Mouse (Mus musculus) left cerebral cortex, postnatal 4 days (tissue): ENCODE measurements around the gene Cygb. TPM values are rescaled to one million over a fixed set of nuclear protein-coding genes. Genes with fewer than 3 reads are reported as not detected.

Experiments
- DNase-seq: peaks from one replicate; pipeline ENCODE4 v3.0.0-alpha.2; 2022
- intact Hi-C: fragments of 180-260 bp; cut with DNase I; formaldehyde crosslinking; loops from one replicate; pipeline ENCODE4 v1.15.1; 2025
- total RNA-seq, 2 experiments: library from RNA; stranded (reverse); gene quantifications; 2 replicates each; pipeline ENCODE4 v1.2.3; 2021

Cygb gene
- total RNA-seq, 2 experiments from 2014 or later: 17.1 to 20.6 TPM

DNA sequence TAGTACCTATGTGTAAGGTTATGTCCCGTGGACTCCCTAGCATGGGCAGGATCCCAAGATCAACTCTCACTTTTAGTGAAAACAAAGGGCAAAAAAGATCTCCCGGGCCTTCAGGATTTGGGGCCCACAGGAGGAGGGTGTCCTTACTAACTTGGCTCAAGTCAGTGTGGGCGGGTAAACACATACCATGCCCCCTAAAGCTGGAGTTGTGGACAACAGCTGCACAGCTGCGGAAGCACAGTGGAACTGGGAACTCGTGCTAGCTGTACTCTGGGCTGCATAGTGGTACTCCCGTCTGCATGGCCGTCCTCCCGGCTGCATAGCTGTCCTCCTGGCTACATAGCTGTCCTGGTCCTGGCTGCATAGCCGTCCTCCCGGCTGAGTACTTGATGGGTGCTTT is 4.1 kb upstream of the Cygb start:
- no peak for DNase-seq
- intact Hi-C loops: no loop called here

DNA sequence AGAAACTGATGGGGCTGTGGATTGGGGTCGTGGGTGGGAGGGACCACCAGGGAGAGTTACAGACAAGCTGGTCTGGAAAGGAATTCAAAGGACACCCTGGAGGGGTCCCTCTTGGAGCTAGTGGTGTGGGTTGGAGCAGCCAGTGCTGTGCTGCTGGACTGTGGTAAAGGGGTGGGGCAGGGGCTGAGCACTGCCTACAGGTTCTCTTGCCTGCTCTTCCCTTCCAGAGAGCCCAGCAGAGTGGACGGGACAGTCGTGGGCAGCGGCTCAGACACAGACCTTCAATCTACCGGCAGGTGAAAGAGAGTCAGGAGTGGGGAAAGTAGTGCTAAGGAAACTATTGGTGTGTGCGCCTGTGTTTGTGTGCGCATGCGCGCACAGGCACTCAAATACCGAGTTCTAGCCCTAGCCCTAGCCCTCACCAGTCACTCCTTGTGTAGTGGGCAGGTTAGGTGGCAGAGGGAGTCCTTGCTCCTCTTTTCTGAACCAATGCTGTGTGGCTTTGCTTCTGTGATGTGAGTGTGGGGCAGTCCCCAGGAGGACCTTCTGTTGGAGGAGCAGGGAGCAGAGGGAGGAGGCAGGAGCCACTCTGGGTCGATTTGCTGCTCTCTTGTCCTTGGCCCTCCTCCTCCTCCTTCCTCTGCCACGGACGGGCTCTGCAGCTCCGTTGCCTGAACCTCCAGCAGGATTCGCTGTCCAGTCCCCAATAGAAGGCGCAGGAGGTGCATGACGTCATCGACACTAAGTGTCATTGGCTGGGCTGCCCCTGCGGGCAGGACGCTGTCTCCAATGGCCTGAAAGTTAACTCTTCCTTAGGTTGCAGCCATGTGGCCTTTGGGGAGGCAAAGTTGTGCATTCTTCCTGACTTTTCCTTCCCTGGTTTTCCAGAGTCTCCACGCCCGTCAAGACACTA is 3.5 kb upstream of the Cygb start:
- intact Hi-C loops: no loop called here
- DNase-seq: peak; percentile 93

DNA sequence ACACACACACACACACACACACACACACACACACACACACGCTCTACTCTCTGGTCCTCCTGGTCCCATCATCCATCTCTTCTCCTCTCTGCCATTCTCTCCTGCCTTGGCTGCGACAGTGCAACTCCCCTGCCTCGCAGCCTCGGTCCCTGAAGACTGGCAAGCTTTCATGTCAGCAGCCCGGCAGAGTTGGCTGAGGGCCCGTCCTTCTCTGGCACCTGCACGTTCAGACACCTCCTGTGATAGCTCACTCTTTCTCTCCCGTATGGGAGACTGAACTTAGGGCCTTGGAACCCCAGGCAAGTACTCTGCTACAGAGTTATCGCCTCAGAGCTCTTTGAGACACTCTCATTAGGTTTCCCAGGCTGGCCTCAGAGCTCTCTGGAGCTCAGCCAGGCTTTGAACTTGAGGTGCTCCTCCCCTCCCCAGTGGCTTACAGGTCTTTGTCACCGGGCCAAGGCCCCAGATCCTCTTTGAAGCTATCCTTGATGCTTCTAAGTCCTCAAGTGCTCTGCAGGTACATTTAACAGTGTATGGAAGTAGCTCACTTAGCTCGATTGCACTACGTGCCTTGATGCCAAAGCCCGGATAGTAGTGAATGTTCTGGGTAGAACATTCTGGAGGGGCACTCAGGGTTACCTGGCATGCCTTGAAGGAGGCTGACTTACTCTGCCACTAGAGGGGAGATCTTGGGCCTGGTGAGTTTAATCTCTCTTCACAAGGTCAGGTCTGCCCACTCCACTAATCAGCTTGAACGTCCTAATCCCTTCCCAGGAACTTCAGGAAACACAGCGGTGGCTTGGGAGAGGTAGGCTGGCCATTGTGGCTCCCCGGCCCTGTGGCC is 2.5 kb upstream of the Cygb start:
- intact Hi-C loops: no loop called here
- peak; percentile 53 for DNase-seq

DNA sequence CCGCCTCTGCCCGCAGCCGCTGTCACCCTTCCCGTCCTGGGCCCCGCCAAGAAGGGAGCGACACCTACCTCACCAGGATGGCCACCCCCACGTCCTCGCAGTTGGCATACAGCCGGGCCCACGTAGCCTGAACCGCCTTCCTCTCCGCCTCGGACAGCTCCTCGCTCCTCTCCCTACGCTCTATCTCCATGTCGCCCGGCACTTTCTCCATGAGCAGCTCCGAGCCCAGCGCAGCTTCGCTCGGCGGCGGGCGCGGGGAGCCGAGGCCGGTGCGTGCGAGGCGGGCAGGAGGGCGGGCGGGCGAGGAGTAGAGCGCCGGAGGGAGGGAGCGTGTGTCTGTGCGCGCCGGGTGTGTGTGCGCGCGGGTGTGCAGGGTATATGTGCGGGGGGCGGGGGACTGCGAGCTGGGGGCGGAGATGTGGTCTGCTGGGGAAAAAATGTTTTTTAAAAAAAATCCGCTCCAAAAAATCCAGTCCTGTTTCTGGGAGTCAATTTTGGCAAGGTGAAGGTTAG is 348 bp downstream of the Cygb start:
- DNase-seq: peak; percentile 59
- intact Hi-C loops: no loop called here

DNA sequence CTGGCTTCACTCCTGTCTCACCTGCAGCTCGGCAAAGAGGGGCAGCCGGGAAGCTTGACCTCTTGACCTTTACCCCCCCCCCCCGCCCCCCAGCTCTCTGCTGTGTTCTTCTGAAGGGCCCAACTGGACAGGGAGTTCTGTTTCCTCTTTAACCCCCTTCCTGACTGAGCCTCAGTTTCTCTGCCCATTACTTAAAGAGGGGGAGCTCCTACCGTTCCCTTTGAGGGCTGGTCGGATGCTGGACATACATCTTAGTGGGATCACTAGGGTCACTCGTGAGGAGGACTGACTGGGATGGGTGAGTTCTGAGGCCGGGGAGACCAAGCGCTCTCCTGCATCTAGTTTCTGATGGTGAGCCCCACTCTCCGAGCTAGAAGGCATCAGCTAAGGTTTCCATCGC is 879 bp downstream of the Cygb start, which contains the start of gene Prcd:
Prcd (plus strand) TSS at position 301 of the 400 bp plus-strand sequence.
- intact Hi-C loops: no loop called here
- DNase-seq: no peak

DNA sequence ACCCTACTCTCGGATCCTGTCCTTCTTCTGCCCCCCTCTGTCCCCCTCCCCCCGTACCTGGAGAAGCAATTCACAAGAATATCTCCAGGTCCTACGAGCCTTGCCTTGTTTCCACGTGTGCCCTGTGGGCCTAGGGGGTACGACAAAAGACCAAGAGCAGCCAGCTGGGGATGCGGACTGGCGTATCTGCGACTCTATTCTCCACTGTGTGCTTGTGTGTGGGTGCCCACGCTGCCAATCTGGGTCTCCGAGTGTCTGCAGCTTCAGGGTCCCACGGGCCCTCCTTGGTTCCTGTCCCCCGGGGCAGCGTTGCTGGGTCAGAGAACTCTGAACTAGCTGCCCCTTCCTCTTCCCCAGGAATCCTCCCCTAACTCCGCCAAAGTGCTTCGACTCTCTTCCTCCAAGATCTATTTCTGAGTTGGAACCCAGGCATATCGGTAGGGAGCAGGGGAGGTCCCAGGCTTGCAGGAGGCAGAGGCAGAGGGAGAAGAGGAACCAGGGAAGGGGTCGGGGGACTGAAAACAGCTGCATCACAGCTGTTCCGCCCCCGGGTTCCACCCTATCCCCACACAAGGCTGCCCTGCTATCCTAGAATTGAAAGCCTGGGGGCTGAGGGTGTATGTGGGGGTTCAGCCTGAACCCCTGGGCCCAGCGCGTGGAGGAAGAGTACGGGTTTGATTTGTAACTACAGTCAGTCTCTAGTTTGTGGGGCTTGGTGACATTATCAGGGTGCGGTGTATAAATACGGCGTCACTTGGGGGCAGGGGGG is 1.6 kb downstream of the Cygb start:
- DNase-seq: no peak
- intact Hi-C loops: no loop called here

DNA sequence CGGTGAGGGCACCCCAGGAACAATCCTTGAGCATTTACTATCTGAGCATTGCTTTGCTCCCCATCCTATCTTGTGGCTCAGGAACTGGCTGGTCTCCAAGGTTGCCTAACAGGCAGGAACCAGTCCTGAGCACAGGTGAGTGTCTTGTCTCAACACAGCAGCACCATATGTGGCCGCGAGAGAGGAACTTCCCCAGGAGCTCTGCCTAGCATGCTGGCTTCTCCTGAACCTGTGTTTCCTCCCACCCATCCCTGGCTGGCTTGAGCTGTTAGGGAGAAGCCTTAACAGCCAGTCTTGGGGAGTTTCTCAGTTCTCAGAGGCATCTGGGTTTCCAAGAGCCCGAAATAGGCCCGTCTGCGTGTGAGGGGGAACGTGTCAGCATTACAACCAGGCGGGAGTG is 2.8 kb downstream of the Cygb start:
- intact Hi-C loops: no loop called here
- DNase-seq: no peak

DNA sequence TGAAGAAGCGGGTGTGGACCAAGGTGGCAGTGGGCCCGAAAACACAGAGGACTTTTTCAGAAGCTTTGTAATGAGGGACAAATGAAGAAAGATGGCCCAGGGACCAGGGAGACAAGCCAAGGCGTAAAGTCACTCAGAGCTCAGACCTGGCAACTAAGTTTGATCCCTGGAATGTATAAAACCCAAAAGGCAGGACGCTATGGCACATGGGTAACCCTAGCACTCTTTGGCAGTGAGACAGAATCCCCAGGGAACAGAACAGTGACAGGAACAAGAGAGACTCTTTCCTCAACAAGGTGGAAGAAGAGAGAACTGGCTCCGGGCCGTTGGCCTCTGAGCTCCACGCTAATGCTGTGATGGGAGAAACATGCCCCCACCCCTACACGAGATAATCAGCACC is 3.3 kb downstream of the Cygb start:
- intact Hi-C loops: no loop called here
- DNase-seq: no peak

DNA sequence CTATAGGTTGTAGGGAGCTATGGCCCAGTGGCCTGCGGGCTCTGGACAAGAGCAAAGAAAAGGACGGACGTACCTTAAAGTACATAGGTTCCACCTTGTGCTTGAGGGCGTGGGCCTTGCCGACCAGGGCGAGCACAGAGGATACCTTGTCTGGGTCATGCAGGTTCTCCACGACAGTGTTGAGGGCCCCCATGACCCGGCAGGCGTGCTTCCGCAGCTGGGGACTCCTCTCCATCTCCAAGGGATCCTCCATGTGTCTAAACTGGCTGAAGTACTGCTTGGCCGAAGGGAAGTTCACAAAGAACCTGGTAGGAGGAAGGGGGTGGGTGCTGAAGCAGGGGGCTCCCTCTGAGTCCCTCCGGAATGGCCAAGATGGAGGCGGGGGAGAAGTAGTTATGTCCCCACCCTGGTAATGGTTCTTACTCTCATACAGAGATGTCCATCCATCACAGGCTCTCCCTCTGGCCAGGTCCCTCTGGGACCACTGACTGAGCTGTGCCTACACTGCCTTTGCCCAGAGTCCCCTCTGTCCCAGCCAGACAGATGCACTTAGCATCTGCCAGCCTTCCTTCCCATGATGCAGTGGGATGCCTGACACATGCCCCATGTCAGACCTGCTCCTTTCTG is 4.3 kb downstream of the Cygb start:
- intact Hi-C loops: no loop called here
- no peak for DNase-seq

DNA sequence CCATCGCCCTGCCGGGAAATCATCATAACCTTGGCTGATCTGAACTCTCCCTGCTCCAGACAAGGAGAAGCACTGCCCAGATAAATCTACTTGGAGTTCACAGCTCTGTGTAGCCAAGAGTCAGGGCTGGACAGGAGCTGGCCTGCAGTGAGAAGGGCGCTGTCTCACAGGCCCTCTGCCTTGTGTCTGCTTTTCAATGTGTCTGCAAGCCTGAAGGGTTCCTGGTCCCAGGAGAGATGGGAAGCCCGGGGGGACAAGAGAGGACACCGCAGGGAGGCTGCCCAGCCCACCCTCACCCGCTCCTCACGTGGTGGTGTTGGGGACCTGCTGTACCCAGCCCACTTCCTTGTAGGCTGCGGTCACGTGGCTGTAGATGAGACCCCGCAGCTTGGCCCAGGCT is 5.1 kb downstream of the Cygb start:
- no peak for DNase-seq

DNA sequence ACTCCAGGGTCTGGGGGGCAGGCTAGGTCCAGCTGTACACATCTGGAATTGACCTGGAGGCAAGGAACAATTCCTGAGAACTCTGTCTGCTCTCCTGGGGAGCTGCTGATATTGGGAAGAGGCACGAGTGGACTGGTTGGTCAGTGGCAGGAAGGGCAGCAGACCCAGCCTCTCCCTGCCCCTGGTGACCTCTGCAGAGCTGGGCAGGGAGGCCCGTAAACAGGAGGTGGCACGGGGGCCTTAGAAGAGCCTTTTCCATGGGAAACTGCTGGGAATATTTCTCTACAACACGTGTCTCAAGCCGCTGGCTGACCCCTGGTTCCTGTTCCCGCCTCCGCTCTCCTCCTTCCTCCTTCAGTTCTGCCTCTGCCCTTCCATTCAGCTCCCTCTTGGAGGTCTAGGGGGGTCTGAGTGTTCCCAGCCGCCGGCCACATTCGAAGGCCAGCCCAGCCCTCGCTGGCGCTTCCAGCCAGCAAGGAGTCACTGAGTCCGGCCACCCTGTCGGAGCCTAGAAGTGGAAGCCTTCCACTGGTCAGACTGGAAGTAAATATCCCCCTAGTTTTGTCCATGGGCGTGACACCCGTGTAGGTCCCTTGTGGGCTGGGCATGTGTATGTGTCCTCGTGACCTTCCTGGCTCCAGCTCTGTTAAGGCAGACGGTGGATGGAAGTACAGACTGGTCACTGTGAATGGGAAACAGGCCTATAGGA is 5.7 kb downstream of the Cygb start:
- intact Hi-C loops: no loop called here

More for the DNA sequence above, 5.1 kb downstream of the Cygb start:
- intact Hi-C loops: no loop called here

DNA sequence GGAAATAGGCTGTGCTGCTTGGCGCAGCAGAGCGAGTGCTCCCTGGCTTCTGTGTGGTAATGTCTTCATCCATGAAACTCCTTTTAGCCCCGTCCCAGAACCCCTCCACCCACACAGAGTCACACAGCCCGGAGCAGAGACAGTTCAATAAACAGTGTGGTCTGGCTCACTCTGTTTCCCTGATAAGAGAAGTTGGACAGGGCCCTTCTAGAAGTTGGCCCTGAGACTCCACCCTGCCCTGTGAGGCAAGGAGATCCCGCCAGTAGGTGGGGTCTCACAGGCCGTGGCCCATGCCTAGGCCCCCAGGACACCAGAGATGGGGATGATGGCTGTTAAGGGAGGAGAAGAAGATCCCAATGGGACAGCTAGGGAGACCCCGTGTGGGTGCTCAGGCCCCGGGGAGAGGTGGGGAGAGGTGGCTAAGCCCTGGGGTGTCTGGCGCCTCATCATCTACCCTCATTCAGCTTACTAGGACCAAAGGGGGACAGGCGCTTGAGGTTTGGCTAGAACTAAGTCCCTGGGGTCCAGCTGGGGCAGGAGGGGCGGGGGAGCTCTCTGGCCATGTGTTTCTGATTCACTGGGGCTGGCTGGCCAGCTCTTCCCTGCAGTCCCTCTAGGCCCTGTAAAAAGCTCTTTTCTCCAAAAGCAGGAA is 6.6 kb downstream of the Cygb start:
- peak; percentile 32 for DNase-seq
- intact Hi-C loops: no loop called here

More for the DNA sequence above, 5.7 kb downstream of the Cygb start:
- no peak for DNase-seq

DNA sequence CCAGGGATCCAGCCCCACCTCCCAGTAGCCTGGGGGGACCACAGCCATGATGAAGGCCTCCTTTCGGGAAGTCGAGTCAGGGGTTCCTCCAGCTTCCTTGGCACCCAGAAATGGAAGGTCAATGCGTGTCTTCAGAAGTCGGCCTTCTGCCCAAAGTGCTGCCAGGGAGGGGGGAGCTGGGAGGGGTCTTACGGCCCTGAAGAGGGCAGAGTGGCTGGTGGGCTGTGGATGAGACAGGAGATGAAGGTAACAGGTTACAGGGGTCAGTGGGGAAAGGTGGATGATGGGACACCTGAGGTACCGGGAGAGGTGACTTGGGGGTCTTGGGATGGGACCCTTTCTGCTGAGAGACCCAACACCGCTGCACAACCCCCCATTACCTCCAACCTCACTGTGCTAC is 7.3 kb downstream of the Cygb start:
- intact Hi-C loops: no loop called here
- DNase-seq: no peak

DNA sequence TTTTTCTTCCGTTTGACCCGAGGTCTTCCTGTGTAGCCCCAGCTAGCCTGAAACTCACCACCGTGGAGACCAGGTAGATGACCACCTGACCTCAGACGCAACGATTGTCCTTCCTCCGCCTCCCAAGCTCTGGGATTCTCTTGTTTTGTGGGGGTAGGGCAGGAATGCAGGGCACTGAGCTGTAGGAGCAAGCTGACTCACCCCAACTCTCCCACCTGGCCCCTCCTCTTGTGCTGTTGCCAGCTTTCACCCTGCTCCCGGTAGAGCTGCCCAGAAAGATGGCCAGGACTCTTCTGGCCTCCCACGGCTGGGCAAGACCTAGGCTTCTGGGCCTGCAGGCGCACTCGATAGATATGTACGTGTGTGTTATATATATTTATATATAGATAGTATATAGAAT is 8.0 kb downstream of the Cygb start:
- no peak for DNase-seq
- intact Hi-C loops: no loop called here

DNA sequence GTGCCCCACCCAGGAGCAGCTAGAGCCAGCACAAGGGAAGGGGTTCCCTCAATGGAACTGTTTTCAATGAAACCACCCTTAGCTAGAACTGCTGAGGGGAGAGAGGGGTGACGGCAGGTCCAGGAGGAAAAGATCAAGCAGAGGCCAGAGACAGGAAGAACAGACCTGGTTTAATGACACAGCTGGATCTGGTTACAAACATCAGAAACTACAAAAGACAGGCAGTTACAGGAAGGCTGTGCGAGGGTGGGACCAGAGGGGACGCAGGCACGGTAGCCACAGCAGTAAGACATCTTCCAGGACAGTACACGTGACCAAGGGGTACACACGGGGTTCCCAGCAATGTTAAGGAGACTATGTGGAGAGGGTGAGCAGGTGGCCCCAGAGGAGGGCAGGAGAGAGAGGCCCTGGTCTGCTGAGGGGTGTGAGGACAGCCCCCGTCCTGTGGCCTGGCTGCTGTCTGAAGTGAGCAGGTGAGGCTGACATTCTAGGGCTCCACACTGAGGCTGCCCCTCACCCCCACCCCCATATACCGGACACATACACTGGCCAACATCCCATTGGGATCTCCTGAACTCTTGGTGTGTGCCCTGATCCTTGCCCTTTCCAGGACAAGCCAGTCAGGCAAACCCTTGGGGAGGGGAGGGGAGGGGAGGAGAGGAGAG is 8.5 kb downstream of the Cygb start:
- DNase-seq: no peak
- intact Hi-C loops: no loop called here

DNA sequence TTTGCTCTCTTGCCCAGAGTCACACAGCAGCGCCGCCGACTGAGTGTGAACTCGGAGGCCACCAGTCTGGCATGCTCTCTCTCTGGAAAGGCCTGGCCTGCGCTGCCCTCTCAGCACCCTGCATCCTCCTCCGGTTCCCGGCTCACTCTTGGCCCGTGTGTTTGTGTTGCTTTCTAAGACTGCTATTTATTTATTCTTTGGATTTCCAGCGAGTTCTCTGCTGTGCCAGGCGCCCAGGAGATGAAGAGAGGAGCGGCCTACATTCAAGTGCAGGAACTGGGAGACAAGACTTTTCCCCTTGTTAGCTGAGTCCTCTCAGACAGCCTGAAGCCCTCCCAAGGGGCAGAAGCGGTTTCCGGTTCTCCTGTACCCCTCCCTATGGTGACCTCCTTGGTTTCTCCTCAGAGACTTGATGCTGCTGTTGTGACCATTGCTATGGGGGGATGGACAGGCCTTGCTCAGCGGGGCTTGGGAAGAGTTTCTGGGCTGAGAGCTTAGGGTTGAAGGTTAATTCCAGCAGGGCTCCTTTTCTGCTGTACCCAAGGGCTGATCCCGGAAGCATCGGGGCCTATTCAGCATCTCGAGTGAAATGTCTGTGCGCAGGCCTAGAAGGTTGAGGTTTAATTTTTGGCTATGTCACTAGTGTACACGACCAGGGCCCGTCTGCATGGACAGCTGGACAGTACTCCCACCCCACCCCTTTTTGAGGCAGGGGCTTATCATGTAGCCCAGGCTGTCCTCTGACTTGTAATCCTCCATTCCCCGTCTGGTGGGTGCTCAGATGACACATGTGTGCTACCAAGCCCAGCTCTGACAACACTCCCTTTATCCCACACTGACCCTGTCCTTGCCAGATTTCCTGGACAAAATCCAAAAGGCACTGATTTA is 9.6 kb downstream of the Cygb start:
- intact Hi-C loops: no loop called here
- DNase-seq: no peak

DNA sequence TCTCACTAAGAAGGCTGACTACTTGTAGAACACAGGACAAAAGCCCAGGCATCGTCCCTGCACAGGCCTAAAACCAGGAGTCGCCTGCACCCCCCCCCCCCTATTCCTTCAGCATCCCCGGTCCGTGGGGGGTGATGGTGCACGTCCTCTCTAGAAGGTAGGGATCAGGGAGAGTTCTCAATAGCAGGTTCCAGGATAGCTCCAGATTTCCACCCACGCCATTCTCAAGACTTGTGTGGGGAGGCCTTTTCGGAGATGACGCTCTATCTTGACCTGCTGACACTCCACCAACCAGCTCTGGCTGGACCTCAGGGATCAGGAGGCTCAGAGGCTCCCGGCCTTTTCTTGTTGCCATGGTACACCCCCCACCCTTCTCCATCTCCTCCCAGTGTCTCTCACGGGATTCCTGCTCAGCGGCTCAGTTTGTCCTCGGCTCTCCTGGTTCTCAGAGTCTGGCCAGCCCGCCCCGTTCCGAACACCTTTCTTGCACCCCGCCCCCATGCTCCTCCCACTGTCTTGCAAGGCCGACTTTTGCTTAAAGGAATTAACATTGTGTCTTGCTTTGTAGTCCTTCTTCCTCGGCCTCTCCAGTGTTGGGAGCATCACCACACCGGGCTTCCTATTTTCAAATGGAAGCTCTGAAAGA is 10.4 kb downstream of the Cygb start:
- intact Hi-C loops: loop anchor here (2.0 kb wide), 1 partner anchor 165 kb away; no protein-coding TSS in a partner anchor
- no peak for DNase-seq
